Mouse (Mus musculus) left cerebral cortex, postnatal 36 days (tissue): ENCODE results near the gene Arid1a. TPM values are rescaled to one million over a fixed set of nuclear protein-coding genes. Genes with fewer than 3 reads are reported as not detected.
A peak's percentile ranks its signal among the peaks of the same experiment; 100 is the strongest.

Experiments
- DNase-seq, 2 experiments: peaks; one replicate each; pipeline ENCODE4 v3.0.0; 2021 to 2022; ENCODE audit warnings: low spot score in 2 of 2, mixed read lengths in 1 of 2
- intact Hi-C: fragments of 180-260 bp; cut with DNase I; formaldehyde crosslinking; loops from one replicate; pipeline ENCODE4 v1.15.1; 2025
- total RNA-seq, 2 experiments: library from RNA; stranded (reverse); gene quantifications; 2 replicates each; pipeline ENCODE4 v1.2.3; 2021

The Arid1a gene
- total RNA-seq: 10 to 100 TPM; 76.5 to 96.1 TPM

DNA sequence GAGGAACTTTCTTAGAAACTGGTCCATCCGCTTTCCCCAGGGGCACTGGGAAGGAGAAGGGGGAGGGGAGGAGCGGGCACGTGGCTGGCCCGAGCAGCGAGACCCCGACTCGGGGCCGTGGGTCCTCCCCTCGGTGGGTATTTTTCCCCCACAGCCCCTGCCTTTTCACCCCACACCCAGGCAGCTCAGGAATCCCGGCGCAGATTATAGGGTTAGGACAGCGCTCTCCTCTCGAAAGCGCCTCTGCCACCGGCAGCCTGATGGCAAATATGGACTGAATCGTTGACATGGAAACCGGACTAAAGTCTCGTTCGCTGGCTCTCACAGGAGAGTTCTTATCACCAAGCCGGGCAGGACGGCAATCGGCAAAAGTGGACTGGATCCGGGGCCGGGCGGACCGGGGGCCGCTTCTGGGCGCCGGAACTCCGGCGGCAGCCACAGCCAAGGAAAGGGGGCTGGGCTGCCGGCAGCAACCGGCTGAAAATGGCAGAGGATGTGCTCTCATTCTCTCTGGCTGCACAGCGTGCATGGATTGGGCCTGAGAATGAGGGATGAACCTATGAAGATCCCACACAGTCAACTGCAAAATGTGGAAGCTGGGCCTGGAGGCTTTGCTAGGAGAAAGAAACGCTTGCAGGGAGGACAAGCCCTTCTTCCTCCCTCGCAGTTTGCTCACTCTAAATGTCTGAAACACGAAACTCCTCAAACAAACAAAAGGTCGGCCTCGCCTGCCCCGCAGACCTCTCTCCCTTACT lies at the start of gene Arid1a:
Gene Arid1a, minus strand, starts transcription at position 256 of the 755 bp plus-strand sequence.
- peak; percentile 95 to 96 for DNase-seq
- intact Hi-C loops: loop anchor here (1.0 to 10.0 kb wide), 3 partner anchors 57 to 162 kb away; partner anchors contain the start of gene Pigv

DNA sequence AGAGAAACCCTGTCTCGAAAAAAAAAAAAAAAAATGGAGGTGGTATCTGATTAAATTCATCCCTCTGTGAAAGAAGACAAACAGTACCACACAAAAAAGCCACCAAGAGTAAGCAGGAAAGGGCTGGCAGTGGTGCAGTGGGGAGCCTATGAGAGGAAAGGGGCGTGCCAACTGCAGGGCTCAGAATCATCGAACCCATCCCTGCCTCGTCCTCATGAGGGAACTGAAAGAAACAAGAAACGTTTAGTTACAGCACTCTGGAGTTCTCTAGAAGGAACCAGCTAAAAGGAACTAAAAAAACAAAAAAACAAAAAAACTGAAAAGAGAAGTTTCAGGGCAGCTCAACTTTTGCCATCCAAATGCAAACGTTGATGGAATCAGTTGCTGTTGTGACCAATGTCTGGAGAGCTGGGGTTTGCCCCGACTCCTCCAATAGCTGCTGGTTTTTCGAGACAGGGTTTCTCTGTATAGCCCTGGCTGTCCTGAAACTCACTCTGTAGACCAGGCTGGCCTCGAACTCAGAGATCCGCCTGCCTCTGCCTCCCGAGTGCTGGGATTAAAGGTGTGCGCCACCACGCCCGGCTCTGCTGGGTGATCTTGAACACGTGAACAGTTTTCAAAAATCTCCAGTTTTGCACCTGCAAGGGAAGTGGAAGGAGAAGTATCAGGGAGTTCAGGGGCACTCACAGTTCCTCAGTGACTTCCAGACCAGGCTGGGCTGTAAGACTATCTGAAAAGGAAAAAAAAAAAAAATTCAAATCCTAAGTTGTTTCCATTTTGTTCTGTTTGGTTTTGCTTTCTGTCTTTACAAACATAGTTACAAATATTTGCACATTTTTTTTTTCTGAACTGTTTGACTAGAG lies 48.1 kb upstream of the Arid1a start:
- intact Hi-C loops: no loop called here
- no peak for DNase-seq

DNA sequence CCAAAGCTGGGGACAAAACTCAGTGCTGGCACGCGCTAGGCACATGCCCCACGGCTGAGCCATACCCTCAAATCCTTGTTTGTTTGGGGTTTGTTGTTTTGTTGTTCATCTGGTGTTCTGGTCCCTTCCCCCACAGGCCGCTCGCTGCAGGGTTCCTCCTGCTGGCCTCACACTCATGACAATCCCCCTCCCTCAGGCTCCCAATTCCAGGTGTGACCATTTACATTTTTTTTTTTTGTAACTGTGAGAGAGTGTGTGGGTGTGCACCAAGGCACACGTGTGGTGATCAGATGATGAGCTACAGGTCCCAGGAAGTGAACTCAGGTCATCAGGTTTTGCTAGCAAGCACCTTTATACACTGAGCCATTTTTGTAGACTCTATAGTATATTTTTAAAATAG lies 44.0 kb upstream of the Arid1a start:
- intact Hi-C loops: no loop called here
- DNase-seq: no peak

DNA sequence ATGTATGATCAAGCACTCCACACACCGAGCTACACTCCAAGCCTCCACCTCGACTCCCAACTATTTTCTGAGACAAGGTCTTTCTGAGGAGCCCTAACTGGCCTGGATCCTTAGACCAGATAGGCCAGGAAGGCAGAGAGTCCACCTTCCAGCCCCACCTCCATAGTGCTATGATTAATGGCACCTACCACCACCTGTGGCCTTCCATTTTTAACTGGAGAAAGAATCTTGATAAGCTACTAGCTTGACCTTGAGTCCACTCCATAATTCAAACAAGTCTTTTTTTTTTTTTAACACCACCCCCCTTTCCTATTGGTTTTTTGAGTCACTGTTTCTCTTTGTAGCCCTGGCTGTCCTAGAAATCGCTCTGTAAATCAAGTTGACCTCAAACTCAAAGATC lies 36.7 kb upstream of the Arid1a start:
- DNase-seq: no peak
- intact Hi-C loops: no loop called here

DNA sequence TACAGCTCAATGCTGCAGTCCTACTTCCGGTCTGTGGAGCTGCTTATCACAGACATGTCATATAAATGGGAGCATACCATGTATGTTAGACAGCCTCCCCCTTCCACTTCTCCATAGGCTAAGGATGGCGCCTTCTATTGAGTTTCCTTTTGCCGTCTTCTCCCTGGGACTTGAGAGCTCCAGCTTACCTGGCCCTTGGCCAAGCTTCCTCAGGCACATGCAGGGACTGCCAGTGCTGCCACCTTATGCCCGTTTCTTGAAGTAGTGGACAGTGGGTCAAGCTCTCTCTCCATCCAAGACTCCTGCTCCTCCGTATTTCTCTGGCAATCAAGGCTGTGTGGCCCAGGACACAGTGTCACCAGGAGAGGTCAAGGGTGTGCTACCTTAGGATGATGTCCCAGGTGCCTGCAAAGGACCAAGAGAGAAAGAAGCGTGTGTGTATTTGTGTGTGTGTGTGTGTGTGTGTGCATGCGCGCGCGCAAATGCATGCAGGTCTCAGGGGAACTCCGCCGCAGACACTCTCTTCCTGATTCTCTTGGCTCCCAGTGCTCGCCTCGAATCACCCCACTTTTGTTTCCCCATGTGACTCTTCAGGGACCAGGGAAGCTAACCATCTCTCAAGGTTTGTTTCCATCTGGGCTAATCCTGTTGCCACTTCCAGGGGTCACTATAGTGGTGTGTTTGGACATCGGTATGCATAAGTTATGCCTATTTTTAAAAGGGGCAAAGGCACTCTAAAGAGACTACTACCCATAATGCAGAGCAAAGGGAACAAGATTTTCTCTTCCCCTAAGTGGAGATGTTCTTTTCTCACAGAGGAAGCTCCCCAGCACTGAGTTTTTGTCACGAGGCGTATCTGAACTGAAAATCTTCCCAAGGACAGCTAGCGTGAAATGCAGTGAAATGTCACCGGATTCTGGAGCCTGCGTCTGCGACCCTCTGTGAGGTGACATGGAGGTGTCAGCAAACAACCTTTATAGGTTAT lies 18.3 kb upstream of the Arid1a start:
- intact Hi-C loops: no loop called here
- DNase-seq: peak; percentile 53 to 68

DNA sequence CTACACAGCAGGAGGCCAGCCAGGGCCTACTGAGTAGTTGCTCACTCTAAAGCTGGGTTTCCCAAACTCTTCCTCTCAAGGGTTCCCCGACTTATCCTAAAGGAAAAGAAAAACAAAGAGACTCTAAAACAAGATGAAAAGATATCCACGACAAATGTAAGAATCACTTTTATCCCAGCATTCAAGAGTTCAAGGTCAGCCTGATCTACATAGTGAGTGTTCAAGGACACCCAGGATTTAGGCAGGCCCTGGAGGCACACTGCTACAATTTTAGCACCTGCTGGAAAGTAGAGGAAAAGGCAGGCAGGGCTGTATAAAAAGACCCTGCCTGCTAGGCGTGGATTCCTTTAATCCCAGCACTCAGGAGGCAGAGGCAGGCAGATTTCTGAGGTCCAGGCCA lies 12.6 kb upstream of the Arid1a start:
- no peak for DNase-seq
- intact Hi-C loops: no loop called here

DNA sequence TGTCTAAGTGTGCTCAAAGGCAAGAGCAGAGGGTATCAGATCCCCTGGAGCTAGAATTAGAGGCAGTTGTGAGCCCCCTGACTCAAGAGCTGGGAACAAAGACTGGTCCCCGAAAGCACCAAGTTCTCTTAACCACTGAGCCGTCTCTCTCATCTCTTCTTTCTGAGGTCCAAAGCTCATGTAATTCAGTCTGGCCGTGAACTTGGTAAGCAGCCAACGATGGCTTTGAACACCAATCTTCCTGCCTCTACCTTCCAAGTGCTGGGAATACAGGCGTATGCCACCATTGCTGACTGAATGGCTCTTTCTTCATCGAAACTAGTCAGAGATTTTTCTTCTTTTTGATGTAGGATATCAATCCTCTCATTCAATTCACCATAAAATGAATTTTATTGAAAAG lies 6.5 kb upstream of the Arid1a start:
- no peak for DNase-seq
- intact Hi-C loops: no loop called here

DNA sequence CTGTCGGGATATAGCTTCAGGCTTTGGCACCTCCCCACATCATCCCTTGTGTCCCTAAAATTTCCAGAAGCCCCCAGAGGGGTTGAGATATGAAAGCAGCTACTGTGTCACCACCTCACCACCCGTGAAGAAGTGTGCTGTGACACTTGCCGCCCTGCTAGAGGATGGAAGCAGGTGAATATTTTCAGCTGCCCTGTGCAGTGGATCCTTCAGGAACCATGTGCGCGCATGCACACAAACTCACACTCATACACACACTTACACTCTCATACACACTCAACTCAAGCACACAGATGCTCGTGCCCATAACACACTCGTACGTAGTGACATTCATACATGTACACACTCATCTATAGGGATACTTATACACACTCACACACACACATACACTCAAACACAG lies 3.1 kb upstream of the Arid1a start:
- intact Hi-C loops: loop anchor here (10.0 kb wide), 1 partner anchor 165 kb away; no protein-coding TSS in a partner anchor
- no peak for DNase-seq

DNA sequence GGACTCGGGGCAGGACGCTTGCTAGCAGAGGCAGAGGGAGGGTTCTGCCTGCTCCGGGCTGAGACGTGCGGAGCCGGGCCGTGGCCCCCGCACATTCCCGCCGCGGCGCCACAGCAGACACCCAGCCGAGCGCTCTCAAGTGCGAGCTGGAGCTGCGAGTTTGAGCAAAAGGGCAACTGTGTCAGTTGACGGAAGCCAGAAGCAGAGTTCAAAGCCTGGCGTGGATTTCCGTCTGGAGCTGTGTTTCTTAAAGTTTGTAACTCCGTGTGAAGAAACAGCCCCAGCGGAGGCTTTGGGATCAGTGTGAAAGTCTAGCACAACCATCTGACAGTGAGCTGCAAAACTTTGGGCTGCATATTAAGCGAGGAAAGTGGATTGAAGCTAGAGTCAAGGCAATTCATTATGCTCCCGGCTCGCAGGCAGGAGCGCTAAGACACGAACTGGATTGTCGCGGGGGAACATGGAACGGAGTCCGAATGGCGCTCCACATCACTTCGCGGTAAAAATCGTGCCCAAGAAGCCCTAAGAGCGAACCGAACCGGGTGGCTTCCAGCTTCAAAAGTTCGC lies 783 bp upstream of the Arid1a start:
- DNase-seq: peak; percentile 85 to 89
- intact Hi-C loops: loop anchor here (1.0 to 10.0 kb wide), 3 partner anchors 56 to 163 kb away; partner anchors contain the start of gene Pigv

DNA sequence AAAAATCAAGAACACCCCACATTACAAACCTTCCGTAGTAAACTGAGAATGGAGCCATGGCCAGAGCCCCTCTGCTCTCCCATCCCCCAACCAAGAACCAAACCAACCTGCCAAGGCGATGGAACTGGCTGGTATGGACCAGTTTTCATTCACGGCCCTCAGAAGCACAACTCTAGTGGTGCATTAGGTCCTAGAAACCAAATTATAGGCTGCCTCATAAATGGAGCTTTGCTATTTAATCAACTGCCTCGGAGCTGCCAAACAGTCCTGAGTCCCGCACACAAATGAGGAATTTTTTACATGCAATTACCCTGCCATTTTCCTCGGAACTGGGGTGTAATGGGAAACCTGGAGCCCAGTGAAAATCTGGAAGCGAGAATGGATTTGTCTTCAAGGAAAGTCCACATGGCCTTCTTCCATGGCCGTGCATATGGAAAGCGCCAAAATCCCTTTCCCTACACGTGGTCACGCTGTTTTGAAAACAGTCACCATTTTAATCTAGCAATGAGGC lies 653 bp downstream of the Arid1a start:
- DNase-seq: no peak
- intact Hi-C loops: loop anchor here (10.0 kb wide), 1 partner anchor 161 kb away; no protein-coding TSS in a partner anchor

DNA sequence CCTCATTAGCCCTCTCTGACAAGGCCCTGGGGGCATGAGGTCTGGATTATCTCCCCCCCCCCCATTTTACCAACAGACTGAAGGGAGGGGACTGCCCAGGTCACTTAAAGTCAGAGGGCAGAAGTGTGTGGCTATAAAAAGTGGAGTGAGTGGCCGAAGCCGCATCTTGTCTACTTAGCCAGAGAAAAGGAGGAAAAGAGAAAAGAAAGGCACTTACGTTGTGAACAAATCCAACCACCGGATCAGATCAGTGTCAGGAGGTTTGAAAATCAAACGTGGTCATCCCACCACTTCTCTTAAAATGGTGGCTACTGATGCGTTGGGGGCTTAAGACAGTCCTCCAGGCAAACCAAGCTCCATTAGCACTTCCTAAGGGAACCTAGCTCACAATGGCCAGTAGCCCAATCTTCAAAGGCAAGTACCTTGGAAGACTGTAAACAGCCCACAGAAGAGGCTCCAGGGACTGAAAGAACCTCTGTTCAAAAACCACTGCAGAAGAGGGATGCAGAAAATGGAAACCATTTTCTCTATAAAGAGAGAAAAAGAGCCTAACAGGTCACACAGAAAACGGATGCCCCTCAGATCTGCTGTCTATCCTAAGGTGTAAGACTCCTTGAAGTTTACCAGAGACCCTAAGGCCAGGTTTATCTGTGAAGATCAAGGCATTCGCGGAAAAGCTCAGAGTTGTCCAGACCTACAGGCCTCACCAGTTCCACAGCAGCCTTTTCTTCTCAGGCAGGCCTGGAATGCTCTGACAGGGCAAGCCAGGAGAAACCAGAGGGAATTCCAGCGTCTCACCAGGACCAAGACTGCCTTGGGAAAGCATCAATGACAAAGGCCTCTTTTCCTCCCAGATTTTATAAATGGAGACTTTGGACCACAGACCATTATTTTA lies 1.5 kb downstream of the Arid1a start:
- DNase-seq: no peak
- intact Hi-C loops: loop anchor here (10.0 kb wide), 1 partner anchor 160 kb away; no protein-coding TSS in a partner anchor

DNA sequence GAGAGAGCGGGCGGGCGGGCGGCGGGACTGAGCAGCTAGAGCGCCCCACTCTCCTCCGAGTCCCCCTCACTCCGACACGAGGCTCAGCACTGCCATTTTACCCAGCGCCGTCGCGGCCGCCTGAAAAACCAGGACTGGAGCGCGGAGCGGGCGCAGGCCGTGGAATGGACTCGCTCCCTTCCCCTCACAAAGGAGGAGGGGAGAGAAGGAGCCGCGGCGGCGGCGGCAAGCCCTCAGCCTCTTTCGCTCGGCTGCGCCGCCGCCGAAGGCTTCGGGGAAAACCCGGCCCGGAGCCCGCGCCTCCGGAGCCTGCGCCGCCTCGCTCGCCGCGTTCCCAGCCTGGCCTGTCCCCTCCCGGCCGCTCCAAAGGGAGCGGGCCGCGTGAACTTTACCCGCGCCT lies 2.3 kb downstream of the Arid1a start:
- intact Hi-C loops: loop anchor here (10.0 kb wide), 1 partner anchor 159 kb away; no protein-coding TSS in a partner anchor
- peak; percentile 100 for DNase-seq

DNA sequence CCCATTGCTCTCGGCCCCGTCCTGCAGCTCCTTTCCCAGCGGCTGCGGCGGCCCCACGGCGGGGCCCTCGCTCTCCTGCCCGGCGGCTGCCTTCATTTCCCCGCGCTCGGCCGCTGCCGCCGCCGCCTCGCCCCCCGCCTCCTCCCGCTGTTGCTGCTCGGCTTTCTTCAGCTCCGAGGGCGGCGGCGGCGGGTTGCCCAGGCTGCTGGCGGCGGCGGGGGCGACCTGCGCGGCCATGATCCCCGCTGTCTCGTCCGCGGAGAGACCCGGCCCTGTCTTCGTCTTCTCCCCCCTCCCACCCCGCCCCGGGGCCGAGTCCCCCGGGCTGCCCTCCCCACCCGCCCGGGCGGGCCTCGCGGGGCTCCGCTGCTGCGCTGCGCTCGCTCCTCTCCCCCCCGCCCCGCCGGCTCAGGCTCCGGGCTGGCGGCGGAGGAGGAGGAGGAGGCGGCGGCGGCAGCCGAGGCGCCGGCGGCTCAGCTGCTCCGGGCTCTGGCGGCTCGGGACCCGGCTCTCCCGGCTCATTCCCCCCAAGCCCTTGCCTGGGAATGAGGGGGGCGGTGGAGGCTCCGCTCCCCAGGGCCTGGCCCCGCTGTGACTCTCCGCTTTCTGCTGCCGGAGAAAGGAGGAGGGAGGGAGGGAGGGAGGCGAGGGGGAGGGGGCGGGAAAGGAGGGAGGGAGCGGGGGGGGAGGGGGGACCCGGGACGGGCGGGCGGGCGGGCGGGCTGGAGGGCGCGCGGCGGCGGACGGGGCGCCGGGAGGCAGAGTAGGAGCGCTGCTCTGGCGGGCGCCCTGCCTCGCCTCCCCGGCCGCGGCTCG lies 3.0 kb downstream of the Arid1a start:
- intact Hi-C loops: loop anchor here (2.0 to 10.0 kb wide), 2 partner anchors 23 to 159 kb away; no protein-coding TSS in a partner anchor
- peak; percentile 68 to 72 for DNase-seq

DNA sequence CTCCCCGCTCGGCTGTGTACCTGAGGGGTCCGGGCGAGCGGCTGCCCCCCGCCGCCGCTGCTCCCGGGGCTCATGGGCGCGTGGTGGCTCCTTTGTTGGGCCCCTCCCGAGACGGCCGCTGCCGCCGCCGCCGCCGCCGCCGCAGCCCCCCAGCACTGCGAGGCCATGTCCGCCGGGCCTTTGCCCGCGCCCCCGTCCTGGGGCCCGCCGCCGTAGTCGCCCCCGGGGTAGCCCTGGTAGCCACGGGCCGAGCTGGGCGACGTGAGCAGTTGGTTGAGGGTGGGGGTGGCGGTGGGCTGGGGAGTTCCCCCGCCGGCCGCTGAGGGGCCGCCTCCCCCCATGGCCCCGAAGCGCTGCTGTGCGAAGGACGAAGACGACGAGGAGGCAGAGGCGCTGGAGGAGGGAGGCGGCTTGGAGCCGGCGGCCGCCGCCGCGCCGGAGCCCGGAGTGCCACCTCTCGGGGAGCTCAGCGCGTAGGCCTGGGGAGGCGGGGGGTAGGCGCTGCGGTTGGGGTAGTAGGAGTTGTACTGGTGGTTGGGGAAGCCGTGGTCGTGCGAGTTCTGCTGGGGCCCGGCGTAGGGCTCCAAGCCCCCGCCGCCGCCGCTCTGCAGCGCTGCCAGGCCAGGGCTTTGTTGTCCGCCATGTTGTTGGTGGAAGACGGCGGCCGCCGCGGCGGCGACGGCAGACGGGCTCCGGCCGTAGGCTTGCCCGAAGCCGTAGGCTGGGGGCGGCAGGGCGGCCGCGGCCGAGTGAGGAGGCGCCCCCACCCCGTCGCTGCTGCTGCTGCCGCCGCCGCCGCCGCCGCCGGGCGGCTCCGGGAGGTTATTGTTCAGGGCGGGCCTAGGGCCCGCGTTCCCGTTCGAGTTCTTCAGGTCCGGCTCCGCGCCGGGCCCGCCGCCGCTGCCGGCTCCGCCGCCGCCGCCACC lies 3.9 kb downstream of the Arid1a start:
- intact Hi-C loops: loop anchor here (2.0 to 10.0 kb wide), 2 partner anchors 22 to 158 kb away; no protein-coding TSS in a partner anchor
- DNase-seq: peak; percentile 52 to 69

DNA sequence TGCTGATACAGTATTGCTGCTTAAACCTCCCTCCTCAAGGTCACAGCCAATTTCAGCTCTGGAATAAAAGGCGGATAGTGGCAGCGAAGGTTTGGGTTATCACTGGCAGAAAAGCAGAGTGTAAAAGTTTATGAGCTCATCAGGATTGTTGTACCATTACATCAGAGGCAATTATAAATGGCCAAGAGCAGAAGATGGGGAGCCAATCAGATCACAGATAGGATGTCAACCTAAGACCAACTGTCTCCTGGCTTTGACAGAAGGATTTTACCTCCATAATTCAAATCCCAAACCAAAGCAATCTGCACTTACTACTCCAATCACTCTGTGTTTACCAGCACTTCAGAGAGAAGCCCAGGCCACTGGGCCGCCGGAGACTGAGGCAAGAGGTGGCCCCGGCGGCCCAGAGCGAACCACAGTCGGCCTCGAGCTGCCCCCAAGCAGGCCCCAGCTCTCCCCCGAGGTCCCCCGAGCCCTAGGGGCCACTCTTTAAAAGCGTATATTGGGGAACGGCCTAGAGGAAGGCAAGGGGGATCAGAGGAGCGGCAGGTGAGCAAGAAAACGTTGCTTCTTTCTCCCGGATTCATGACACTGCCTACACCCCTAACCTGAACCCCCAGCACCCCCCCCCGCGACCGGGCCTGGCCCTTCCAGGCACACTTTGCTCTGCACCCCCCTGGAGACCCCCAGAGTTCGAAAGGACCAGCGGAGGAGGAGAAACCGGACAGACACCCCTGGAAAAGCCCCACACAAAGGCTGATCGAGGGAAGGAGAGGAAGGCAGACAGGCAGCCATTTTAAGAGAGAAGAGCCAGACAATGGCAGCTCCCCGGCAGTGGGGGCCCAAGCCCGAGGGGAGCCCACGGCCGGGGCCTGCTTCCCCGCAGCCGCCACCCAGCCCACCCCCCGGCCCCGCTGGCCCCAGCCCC lies 4.8 kb downstream of the Arid1a start:
- intact Hi-C loops: loop anchor here (2.0 to 10.0 kb wide), 2 partner anchors 21 to 157 kb away; no protein-coding TSS in a partner anchor

More for the DNA sequence above, 4.8 kb downstream of the Arid1a start:
- peak in 1 of 2 experiments; percentile 43 for DNase-seq
